Mouse (Mus musculus) neural tube, embryonic 11.5 days (tissue): ENCODE measurements around the gene Cd3g. TPM values are rescaled to one million over a fixed set of nuclear protein-coding genes. Genes with fewer than 3 reads are reported as not detected.
"Not testable (repeated sequence)": the region's sequence is repeated elsewhere in the genome, so short reads cannot be mapped to it uniquely, and the experiment has no call there.

Experiments used
- ATAC-seq: fragments of 200-750 bp; cut with Nextera tagmentation; 2 replicates; pipeline ENCODE4 v1.8.0; 2017; ENCODE audit warnings: moderate number of reproducible peaks, mild to moderate bottlenecking, moderate TSS enrichment, moderate library complexity; ENCODE audit not compliant: insufficient read depth, low FRiP score, low TSS enrichment
- DNase-seq: peaks from one replicate; pipeline ENCODE4 v3.0.0-alpha.2; 2015; ENCODE audit warnings: low spot score
- H3K27ac ChIP-seq: fragments of 300-500 bp; sonication (generic); 2 replicates; pipeline ENCODE4 v1.5.1; 2014; ENCODE audit warnings: low read depth, mild to moderate bottlenecking, low read length
- H3K27me3 ChIP-seq: fragments of 300-500 bp; sonication (generic); 2 replicates; pipeline ENCODE4 v1.6.1; 2014; ENCODE audit warnings: mild to moderate bottlenecking, low read length, mixed read lengths; ENCODE audit not compliant: control insufficient read depth, insufficient read depth
- H3K36me3 ChIP-seq: fragments of 300-500 bp; sonication (generic); 2 replicates; pipeline ENCODE4 v1.6.1; 2014; ENCODE audit warnings: mild to moderate bottlenecking, low read length, moderate library complexity, mixed read lengths; ENCODE audit not compliant: control insufficient read depth, insufficient read depth
- H3K4me1 ChIP-seq: fragments of 300-500 bp; sonication (generic); 2 replicates; pipeline ENCODE4 v1.6.1; 2014; ENCODE audit warnings: low read length, mixed read lengths; ENCODE audit not compliant: control insufficient read depth, insufficient read depth
- H3K4me2 ChIP-seq: fragments of 300-500 bp; sonication (generic); 2 replicates; pipeline ENCODE4 v1.6.1; 2014; ENCODE audit warnings: low read depth, mild to moderate bottlenecking, moderate library complexity
- H3K4me3 ChIP-seq: fragments of 300-500 bp; sonication (generic); 2 replicates; pipeline ENCODE4 v1.5.1; 2014; ENCODE audit warnings: low read depth, low read length
- H3K9ac ChIP-seq: fragments of 300-500 bp; sonication (generic); 2 replicates; pipeline ENCODE4 v1.6.1; 2014; ENCODE audit warnings: mild to moderate bottlenecking, low read length
- H3K9me3 ChIP-seq: fragments of 300-500 bp; sonication (generic); 2 replicates; pipeline ENCODE4 v1.6.1; 2016; ENCODE audit warnings: low read length; ENCODE audit not compliant: control insufficient read depth
- WGBS: fragments of 180-500 bp; shearing (Covaris S2); extraction: QIAGEN DNeasy Blood & Tissue Kit; methylation state at CpG from one replicate; pipeline ENCODE4 v1.1.7; 2014; 5-methylcytosine and 5-hydroxymethylcytosine counted together
- polyA plus RNA-seq: library from polyadenylated mRNA; unstranded; fragments of >200 nt; fragmentation: Nextera tagmentation; extraction: Ambion mirVana; gene quantifications from 2 replicates; pipeline ENCODE4 v1.2.1, GENCODE M21; 2014

Gene Cd3g
- polyA plus RNA-seq, 1 experiment from 2014 or later: not detected

DNA sequence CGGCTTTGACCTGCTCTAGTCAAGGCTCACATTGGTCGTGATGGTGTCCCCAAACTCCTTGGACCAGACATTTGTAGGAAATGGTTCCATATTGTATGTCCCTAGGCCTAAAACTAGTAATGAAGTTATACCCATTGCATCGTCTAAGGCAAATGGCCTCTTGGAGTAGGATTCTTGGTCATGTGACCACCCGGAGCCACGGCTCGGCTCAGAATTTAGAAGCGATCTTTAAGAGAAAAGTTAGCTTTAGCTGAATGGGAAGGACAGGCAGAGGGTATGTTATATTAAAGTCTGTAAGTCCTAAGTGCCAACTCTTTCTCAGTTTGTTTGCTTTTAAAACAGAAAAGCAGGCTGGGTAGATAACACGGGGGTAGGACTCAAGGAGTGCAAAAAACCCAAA, 1.9 kb upstream of the Cd3g start:
- H3K9ac ChIP-seq: no peak overlapping the region
- no peak overlapping the region for H3K4me3 ChIP-seq
- DNase-seq (no peak), ATAC-seq (no peak)
- WGBS: 93% methylated on average over 8 of the region's 8 CpGs
- H3K36me3 ChIP-seq: no peaks in the 10 kb centered on the region
- no peaks in the 10 kb centered on the region for H3K9me3 ChIP-seq
- no peaks in the 10 kb centered on the region for H3K27me3 ChIP-seq
- no peak overlapping the region for H3K4me2 ChIP-seq
- no peak overlapping the region for H3K27ac ChIP-seq
- no peaks in the 10 kb centered on the region for H3K4me1 ChIP-seq

DNA sequence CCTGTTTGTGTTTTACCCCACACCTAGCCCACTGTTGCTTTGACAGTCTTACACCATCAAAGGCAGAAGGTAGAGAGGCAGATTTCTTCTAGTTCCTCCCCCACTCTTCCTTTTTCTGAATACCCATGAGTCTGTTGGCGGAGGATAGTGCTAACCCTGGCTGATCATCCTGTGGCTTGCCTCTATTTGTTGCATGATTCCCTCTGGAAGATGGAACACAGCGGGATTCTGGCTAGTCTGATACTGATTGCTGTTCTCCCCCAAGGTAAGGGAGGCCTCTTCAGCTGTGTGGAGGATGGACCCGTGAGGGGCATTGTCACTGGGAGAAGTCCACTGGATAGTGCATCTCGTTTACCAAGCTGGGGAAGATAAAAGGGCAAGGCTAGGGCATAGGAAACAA, 1.4 kb upstream of the Cd3g start, which contains the start of gene Cd3d:
TSS of gene Cd3d (plus strand) at position 111 of the 400 bp plus-strand sequence.
- Histone ChIP-seq H3K4me1 (no peaks in the 10 kb centered on the region), H3K27me3 (no peaks in the 10 kb centered on the region), H3K9ac (no peak within 1 kb of the TSS), H3K9me3 (no peaks in the 10 kb centered on the region), H3K36me3 (no peaks in the 10 kb centered on the region), H3K27ac (no peak within 1 kb of the TSS), H3K4me2 (no peak within 1 kb of the TSS), H3K4me3 (no peak within 1 kb of the TSS)
- no peak for DNase-seq
- WGBS: 81% methylated on average over 4 of the region's 4 CpGs
- ATAC-seq: no peak

DNA sequence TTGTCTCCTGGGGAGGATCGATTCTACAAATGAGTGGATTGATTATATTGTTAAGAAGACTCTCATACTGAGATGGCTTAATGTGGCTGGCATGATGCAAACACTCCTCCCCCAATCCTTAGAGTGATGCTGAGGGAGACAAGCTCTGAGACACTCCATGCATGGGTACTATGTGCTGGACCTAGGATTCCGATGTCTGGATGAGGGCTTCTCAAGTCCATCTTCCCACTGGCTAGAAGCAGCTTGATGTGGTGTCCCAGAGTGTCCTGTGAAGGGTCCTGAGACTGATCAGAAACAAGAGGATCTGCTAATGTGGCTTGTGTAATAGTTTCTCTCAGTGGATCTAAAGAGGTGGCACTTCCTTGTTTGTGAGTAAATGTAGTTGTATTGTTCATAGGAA, 873 bp upstream of the Cd3g start:
- H3K4me2 ChIP-seq: no peak overlapping the region
- DNase-seq: no peak
- ATAC-seq: no peak
- H3K27ac ChIP-seq: no peak overlapping the region
- WGBS: 79% methylated on average over 2 of the region's 2 CpGs
- no peak overlapping the region for H3K4me3 ChIP-seq
- no peaks in the 10 kb centered on the region for H3K4me1 ChIP-seq
- H3K27me3 ChIP-seq: no peaks in the 10 kb centered on the region
- H3K9me3 ChIP-seq: no peaks in the 10 kb centered on the region
- no peaks in the 10 kb centered on the region for H3K36me3 ChIP-seq
- H3K9ac ChIP-seq: no peak overlapping the region

DNA sequence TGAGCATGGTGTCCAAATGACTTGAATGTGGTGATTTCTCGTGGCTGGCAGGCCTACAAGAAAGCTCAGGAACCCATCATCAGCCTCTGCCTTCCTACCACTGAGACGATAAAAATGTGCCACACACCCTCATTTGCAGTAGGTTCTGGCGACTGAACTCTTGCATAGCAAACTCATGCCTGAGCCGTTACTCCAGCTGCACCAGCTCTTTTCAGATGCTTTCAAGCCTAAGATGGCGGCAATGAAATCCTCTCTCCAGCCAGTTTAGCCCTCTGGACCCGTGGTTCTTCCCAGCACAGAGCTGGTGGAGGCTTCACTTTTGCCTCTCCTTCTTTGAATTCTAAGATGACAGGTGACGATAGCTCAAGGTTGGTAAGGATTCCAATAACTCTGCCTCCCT, 425 bp downstream of the Cd3g start:
- ATAC-seq (no peak), DNase-seq (no peak)
- 79% methylated on average over 7 of the region's 7 CpGs for WGBS

DNA sequence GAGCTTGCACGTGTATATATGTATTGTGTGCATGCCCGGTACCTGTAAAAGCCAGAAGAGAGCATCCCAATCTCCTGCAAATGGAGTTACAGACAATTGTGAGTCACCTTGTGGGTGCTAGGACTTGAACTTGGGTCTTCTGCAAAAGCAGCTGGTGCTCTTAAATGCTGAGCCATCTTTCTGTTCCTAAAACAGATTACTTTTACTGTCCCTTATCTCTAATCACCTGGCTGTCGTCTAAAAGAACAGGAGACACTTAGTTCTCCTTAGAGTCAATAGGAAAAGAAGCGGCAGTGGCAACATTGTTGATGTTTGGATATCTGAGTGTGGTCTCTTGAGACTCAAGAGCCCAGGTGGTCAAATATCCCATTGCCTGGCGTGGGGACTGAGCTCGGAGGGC, 2.4 kb downstream of the Cd3g start:
- no peaks in the 10 kb centered on the region for H3K4me1 ChIP-seq
- WGBS: 70% methylated on average over 6 of the region's 6 CpGs
- no peaks in the 10 kb centered on the region for H3K9me3 ChIP-seq
- no peaks in the 10 kb centered on the region for H3K36me3 ChIP-seq
- no peak overlapping the region for H3K4me2 ChIP-seq
- no peak overlapping the region for H3K4me3 ChIP-seq
- DNase-seq (no peak), ATAC-seq (no peak)
- H3K27ac ChIP-seq: no peak overlapping the region
- no peak overlapping the region for H3K9ac ChIP-seq
- H3K27me3 ChIP-seq: no peaks in the 10 kb centered on the region

More for the DNA sequence above, 425 bp downstream of the Cd3g start:
- H3K4me2 ChIP-seq: no peak overlapping the region
- no peaks in the 10 kb centered on the region for H3K9me3 ChIP-seq
- H3K9ac ChIP-seq: no peak overlapping the region
- H3K27me3 ChIP-seq: no peaks in the 10 kb centered on the region
- H3K4me1 ChIP-seq: no peaks in the 10 kb centered on the region
- no peak overlapping the region for H3K4me3 ChIP-seq
- no peak overlapping the region for H3K27ac ChIP-seq
- H3K36me3 ChIP-seq: no peaks in the 10 kb centered on the region

DNA sequence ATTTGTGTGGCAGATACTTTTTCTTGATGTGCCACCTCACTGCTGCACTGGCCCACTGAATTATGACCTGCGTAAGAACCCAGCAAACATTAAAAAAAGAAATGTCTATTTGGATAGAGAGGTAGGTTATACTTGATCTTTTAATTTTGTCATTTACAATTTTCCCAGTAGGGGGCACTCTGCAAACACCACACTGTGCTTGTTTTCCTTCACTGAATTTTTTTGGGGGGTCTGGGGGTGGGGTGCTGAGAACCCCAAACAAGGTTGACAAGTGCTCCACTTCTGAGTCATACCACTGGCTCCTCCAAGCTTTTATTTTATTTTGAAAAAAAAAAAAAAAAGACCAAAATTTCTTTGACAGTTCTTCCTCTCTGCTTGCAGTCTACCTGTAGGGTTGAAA, 10.8 kb downstream of the Cd3g start:
- no peak overlapping the region for H3K9ac ChIP-seq
- no peak overlapping the region for H3K4me2 ChIP-seq
- H3K27me3 ChIP-seq: no peaks in the 10 kb centered on the region
- ATAC-seq (no peak), DNase-seq (no peak)
- peaks cover 7% of the 10 kb centered on the region for H3K4me1 ChIP-seq
- H3K9me3 ChIP-seq: no peaks in the 10 kb centered on the region
- H3K36me3 ChIP-seq: no peaks in the 10 kb centered on the region
- no peak overlapping the region for H3K4me3 ChIP-seq
- 63% methylated on average over 1 of the region's 1 CpGs for WGBS
- no peak overlapping the region for H3K27ac ChIP-seq

DNA sequence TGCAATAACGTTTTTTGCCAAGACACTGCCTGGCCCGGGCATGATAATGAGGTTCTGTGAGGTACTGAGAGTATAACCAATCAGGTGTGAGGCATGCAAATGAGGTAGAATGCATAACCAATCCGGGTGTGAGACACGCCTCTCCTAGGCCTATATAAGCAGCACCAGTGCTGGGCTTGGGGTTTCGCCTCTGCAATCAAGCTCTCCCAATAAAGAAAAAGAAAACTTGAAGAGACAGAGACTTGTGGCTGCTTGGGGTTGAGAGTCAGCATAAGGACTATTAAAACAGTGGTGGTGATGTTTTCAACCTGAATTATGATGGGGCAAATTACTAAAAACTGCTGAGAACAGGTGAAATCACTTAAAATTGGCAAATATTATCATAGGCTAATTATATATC, 12.5 kb downstream of the Cd3g start:
- WGBS: 91% methylated on average over 5 of the region's 5 CpGs

DNA sequence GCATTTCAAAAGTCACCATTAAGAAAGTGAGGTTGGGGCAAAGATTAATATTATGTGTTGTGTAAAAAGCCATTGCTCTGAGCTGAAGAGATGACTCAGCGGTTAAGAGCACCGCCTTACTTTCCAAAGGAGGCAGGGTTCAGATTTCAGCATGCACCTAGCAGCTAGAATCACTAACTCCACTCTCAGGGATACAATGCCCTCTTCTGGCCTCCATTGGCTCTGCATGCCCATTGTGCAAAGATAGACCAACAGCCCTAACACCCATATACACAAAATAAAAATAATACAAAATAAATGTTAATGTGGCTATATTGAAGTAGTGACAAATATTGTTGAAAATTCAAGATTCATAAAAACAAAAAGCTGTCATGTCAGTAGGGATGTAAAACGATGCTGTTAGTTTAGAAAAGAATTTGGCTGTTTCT, 13.4 kb downstream of the Cd3g start:
- H3K4me3 ChIP-seq: no peak overlapping the region
- peaks cover 11% of the 10 kb centered on the region for H3K4me1 ChIP-seq
- H3K4me2 ChIP-seq: no peak overlapping the region
- no peaks in the 10 kb centered on the region for H3K27me3 ChIP-seq
- H3K9ac ChIP-seq: no peak overlapping the region
- no peaks in the 10 kb centered on the region for H3K9me3 ChIP-seq
- no peak overlapping the region for H3K27ac ChIP-seq
- WGBS: 27% methylated on average over 3 of the region's 3 CpGs
- ATAC-seq: no peak
- no peaks in the 10 kb centered on the region for H3K36me3 ChIP-seq
- peak; percentile 63 for DNase-seq

More for the DNA sequence above, 12.5 kb downstream of the Cd3g start:
- H3K4me3 ChIP-seq, H3K36me3 ChIP-seq, H3K9me3 ChIP-seq, H3K27me3 ChIP-seq, H3K27ac ChIP-seq, H3K4me2 ChIP-seq, ATAC-seq, H3K9ac ChIP-seq, DNase-seq: not testable (repeated sequence)
- H3K4me1 ChIP-seq: peaks cover 11% of the 10 kb centered on the region

DNA sequence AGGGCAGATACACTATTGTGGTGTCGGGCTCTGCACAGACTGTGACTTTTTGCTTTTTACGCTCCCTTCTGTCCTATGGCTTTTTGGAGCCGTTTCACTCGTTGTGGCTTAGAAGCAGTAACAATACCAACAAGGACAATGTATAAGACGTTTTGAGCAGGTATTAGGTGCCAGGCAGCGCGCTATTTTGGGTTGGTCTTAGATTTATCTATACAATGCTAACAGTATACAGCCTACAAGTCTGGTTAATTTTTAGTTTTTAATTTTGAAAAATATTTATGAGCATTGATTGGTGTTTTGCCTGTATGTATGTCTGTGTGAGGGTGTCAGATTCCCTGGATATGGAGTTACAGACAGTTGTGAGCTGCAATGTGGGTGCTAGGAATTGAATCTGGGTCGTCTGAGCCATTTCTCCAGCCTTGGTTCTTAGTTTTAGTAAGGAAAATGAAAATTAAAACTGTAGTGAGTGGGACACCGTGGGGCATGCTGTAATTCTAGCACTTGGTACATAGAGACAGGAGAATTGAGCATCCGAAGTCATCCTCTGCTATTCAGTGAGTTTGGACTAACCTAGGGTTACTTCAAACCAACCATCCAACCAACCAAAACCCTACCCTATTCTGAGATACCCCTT, 14.3 kb downstream of the Cd3g start:
- H3K4me3 ChIP-seq: peak overlapping the region; percentile 82
- WGBS: 17% methylated on average over 10 of the region's 10 CpGs

More for the DNA sequence above, 14.3 kb downstream of the Cd3g start:
- Histone ChIP-seq H3K9ac (no peak overlapping the region), H3K27me3 (no peaks in the 10 kb centered on the region), H3K4me2 (peak overlapping the region; percentile 60), H3K4me1 (peaks cover 11% of the 10 kb centered on the region), H3K9me3 (no peaks in the 10 kb centered on the region), H3K27ac (no peak overlapping the region), H3K36me3 (no peaks in the 10 kb centered on the region)
- ATAC-seq (peak; percentile 48; the same call in 1 of the 2 replicates), DNase-seq (no peak)
